Mouse (Mus musculus) spleen, adult 2 months (tissue): ENCODE data around the gene Pla2g10.

Source experiments
- CTCF ChIP-seq: fragments of 200-500 bp; IDR thresholded peaks from 2 replicates; pipeline ENCODE4 v1.5.1; 2011; ENCODE audit warnings: mild to moderate bottlenecking, inconsistent platforms; ENCODE audit not compliant: insufficient read depth, insufficient read length, insufficient replicate concordance; ENCODE audit errors: extremely low read depth
- POLR2A ChIP-seq: fragments of 200-500 bp; IDR thresholded peaks from 2 replicates; pipeline ENCODE4 v1.6.1; 2011; ENCODE audit warnings: low read depth, low read length, inconsistent platforms

DNA sequence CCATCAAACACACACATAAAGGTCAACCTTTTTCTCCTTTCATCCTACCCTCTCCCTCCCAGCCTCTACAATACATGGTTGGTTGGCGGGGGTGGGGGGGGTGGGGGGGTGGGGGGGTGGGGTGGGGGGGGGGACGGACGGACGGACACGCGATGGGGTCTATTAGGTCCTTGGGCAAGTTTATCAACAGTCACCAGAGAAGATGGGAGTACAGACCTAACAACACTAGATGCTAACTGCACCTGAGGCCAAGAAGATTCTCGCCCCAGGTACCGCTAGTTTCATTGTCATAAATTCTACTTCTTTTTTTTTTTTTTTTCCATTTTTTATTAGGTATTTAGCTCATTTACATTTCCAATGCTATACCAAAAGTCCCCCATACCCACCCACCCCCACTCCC is 23.2 kb upstream of the Pla2g10 start:
- TF ChIP-seq CTCF (no peak), POLR2A (no peak)
